Mouse (Mus musculus) thymus, postnatal 0 days (tissue): ENCODE results near the gene 1700025G04Rik. TPM values are rescaled to one million over a fixed set of nuclear protein-coding genes. Genes with fewer than 3 reads are reported as not detected.

Experiments used
- DNase-seq: peaks from one replicate; pipeline ENCODE4 v3.0.0-alpha.2; 2015; ENCODE audit warnings: low spot score
- polyA plus RNA-seq: library from polyadenylated mRNA; unstranded; fragments of >200 nt; fragmentation: Nextera tagmentation; extraction: Ambion mirVana; gene quantifications from 2 replicates; pipeline ENCODE4 v1.2.1, GENCODE M21; 2015

The 1700025G04Rik gene
- polyA plus RNA-seq, 1 experiment from 2014 or later = 26.1 TPM

DNA sequence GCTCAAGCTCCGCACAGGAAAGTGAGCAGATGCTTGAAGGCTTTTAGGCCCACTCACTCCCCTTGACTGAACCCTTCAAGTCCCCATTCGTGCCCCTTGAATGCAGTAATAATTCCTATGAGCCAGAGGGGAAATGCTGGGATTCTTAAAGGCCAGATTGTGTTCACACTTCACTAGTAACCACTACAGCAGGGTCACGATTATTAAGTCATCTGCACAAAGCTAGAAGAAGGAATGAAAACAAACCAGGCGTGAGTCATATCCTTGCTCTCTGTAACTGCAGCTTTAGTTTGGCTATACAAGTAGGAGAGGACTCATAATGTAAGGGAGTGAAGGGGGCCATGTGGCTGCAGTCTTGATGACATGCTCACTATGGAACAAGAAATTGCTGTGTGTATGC lies 182.9 kb downstream of the 1700025G04Rik start:
- no peak for DNase-seq

DNA sequence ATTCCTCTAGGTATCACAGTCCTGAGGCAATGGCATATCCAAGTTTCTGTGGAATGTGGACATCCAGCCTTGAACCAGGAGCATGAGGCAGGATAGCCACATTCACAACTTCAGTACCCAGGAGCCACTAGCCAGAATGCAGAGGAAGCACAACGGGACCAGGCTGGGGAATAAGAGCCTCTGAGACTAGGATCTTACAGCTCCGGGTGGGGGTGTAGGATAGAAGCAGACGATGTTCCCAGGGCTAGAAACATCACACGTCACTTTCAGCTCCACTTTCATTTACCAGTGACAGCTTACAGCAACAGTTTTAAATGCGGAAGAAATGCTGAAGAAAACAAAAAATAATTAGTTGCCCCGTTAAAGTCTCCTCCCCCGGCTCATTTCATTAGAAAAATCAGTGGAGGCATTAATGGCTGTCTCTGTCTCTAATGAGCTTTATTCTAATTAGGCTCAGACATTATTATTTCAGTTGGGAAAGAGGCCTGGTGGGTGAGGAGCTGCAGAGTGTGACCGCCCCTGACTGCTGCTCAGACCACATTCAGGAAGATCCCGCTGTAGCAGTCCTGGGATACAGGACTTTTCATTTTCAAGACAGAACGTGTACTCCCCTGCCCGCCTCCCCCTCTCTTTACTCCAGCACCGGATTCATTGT lies 189.1 kb downstream of the 1700025G04Rik start:
- DNase-seq = no peak

DNA sequence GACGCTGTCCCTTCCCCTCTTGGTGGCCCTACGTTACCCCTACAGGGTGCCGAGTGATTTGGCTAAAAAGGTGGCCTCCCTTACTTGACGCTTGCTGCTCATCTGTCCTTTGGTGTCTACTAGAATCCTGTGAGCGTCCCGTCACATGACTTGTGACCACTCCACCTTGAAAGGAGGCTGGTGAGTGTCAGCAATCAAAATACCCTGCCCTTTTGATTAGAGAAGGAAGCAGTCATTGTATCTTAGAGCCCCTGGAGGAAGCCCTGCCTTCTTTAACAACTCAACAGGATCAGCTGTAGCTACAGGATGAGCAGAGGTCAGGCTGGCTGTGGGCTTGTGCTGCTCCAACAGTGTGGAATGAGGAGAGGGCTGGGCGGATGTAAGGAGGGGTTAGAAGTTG lies 190.0 kb downstream of the 1700025G04Rik start:
- DNase-seq = no peak

DNA sequence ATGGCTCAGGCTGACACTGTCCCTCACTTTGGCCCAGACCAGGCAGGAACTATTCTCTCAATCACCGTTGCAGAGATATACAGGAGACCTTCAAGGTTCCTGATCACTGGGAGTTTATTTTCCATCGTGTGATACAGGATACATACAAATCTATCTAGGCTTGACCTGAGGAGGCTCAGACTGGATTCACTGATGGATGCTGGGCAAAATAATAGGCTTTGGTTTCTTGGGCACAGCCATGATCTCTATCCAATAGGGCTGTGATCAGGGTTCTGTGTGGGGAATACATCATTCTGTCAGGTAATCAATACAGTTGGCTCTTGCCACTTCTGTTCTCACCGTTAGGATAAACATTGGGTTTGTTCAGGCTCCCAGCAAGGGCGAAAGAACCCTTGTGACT lies 194.5 kb downstream of the 1700025G04Rik start:
- no peak for DNase-seq

DNA sequence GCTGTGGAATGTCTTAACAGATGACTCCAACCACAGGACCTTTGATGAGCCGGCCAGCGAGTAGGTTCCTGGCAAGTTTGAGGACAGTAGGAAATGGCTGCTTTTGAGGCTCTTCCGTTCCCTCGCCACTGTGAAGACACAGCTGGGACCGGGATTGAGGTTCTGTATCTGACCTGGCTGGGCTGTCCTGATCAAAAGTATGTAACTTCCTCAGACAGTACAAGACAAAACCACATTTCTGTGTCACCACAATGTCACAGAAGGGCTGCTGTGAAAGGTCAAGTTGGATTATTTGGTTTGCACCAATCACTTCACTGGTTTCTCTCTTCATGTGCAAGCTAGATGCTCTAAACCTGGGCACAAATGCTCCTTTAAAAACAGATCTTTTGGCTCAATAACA lies 195.9 kb downstream of the 1700025G04Rik start:
- DNase-seq = peak; percentile 23

DNA sequence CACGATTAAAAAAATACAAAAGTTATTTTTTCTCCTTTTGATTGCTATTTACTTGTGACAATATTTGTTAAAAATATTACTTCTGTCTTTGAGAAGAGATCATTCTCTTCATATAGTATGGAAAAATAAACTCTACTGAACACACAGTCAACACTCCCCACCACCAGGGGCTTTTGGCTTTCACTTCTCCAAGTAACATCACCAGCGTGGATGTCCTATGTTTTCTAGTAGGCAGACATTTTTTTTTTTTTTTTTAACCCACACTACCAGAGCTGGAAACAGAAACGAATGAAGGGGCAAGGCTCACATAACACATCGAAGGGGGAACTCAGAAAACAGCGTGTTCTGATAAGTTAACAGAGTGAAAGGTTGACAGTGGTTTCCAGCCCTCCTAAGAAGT lies 197.9 kb downstream of the 1700025G04Rik start:
- no peak for DNase-seq

DNA sequence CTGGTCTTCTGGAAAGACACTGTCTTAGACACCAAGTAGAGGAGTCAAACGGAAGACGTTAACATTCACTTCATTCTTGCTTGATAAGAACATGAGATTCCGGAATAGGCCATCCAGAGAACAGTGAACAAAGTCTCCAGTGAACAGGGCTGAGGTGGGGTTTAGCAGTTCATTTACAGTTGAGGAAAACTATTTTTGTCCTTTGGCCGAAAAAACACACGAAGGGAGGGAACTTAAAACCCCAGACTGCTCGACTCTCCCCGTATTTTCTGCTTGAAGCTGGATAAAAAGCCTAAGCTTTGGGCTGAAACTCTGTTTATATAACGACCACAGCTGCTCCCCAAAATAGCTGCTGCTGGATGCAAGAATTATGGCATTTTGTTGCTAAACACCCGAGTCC lies 198.7 kb downstream of the 1700025G04Rik start:
- no peak for DNase-seq

DNA sequence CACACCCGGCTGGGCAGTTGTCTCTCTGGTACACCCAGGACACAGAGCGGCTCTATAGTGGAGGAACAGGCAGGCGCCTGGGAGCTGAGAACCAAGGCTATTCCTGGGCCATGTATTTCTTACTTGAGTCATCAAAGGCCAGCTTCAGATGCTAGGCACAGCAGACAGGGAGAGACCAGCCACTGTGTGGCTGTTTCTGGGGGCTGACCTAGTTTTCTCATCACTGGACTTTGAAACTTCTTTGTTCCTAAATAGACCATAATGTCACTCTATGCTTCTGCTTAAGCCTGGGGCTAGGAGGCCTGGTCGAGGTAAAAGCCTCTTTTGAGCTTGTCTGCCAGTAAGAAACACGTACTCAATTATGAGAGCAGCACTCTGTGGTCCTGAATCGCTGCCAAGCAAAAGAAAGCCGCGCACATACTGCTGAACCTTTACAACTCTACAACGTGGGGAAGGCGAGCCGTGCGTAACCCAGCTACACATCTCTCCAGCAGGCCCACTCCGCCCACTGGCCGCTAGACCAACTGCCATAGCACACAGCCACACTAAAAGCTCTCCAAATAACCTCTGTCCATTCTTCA lies 199.8 kb downstream of the 1700025G04Rik start:
- no peak for DNase-seq

DNA sequence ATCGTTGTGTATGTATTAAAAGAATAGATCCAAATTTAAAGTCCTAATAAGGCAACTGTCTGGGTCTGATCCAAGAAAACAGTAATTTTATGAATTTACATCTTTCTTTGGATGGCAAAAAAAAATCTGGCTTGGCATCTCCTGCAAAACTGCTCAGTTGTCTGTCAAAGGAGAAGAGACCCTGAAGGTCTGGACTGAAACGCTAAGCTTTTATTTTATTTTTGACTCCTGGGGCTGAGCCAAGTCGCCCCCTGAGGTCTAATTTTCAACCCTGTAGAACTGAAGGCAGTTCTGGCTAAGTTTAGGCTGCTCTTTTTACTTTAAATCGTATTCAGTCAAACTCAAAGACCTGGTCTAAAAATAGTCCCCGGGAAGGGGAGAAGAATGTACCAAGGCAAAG lies 202.3 kb downstream of the 1700025G04Rik start:
- no peak for DNase-seq

DNA sequence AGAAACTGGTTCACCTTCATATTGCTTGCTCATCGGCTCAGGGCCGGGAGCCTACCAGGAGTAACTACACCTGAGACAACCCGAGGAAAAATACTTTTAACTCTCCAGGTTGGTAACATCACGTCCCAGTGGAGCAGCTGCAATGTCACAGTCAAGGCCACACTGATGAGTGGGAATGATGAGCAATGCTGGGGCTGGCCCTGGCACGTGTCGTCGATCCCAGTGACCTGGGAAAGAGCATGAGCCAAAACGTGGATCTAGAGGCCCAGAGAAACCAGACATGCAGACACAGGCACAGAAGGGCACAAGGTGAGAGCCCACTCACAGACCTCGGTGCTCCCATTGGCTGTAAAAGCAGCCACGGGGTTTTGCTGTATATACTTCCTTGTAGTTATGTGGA lies 202.8 kb downstream of the 1700025G04Rik start:
- no peak for DNase-seq

DNA sequence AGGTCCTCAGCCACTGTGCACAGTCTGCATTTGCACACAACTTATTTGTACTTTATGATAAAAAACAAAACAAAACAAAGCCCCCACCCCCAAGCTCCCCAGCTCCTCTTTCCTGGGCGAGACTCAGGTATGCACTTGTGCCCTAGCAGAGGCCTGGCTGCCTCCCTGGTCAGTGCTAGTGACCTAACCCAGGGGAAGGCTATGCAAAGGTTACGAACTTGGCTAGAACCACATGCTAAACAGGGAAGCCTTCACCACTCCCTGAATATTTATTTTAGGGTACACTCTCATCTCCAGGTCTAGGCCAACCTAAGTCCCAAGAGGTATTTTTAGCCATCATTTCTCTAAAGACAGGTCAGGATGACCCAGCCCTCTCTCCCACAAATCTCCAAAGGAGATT lies 203.8 kb downstream of the 1700025G04Rik start:
- no peak for DNase-seq

DNA sequence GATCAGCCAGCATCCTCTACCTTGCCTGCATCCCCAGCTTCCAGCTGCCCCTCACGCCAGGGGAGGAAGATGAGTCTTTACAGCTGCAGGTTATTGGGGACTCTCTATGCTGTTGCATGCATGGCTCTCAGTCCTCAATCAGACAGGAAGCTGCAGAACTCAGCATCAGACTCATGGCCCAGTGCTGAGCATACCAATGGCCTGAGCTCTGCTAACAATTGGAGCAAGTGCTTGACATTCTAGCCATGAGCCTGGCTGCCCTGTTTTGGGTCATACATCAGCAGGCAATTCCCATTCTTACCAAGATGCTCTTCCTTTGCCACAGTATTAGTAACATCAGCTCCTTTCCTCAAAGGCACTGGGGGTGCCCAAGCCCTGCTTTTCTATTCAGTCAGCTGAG lies 208.7 kb downstream of the 1700025G04Rik start:
- no peak for DNase-seq

DNA sequence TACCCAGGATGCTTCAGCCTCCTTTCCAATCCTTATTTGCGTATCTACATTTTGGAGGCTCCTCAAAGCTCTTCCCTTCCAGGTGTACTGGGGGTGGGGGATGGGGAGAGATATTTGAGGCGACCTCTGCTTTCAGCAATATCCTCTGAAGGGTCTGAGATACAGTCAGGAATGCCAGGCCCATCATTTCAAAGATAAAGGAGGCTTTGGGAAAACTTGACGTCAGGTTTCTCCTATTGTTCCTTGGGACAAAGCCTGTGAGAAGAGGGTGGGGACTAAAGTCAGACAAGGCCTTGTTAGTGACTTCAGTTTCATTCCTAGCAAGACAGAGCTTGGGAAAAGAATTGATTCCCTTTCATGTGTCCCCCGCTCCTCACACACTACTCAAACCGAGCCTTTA lies 209.2 kb downstream of the 1700025G04Rik start:
- DNase-seq = no peak

DNA sequence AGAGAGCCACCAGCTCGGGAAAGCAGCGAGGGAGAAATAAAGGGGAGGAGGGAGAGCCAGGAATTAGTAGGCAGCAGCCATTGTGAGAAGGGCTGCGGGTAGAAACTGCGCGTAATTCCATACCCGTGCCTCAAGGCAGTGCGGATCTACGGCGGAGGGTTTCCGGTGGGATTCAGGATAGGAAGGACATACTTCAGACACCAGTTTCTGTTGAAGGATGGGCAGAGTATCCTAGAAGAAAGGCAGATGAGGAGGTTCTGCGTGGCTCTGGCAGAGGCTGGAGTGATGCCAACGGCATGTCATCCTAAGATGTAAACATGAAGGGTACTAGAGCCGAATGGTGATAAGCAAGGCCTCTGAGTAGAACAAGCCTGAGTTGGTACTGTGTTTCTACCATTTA lies 210.0 kb downstream of the 1700025G04Rik start:
- no peak for DNase-seq

DNA sequence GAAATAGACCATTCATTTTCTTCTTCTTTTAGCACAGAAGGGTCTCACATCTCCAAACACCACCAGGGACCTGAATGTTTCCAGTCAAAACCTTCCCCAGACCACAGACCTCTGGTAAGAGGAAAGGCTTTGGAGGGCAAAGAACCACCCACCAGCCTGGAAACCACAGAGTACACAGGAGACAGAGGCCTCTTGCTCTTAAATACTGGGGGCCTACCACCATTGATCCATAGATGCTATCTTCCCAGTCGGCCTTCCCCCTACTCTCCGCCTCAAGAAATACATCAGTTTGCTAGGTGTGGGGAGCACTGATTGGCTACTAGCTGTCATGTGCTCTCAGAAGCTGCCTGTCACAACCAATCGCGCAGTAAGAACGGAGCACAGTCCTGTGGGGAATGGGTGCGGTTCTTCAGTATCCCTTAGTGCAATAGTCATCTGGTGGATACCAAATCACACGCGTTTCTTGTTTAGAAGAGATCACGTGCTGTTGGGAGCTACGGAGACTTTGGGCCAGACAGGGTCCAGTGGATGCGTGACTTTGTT lies 210.5 kb downstream of the 1700025G04Rik start:
- no peak for DNase-seq

DNA sequence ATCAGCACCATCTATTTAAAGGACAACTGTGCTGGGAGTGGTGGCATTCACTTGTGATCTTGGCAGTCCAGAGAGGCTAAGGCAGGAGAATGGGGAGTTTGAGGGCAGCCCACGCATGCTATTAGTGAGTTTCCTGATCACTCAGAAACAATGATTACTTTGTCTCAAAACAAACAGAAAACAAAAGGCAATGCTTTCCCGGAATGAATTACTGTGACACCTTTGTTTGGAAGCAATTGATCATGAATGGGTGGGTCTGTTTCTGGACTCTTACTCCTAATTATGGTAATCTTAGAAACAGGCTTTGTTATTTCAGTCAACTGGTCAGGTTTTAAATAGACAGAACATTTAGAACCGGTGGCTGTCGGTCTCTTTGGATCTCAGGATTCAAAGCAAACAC lies 211.5 kb downstream of the 1700025G04Rik start:
- DNase-seq = no peak

DNA sequence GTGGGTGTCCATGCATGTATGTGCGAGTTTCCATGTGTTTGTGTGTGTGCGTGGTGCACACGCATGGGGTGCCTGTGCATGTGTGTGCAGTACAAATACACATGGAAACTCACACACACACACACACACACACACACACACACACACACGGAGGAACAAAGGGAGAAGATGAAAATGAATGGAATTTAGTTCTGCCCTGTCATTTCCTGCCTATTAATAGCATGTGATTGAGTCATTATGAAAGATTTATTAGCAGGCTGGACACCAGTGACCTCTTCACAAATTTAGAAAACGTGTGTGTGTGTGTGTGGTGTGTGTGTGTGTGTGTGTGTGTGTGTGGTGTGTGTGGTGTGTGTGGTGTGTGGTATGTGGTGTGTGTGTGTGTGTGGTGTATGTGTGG lies 217.0 kb downstream of the 1700025G04Rik start:
- DNase-seq = no peak

DNA sequence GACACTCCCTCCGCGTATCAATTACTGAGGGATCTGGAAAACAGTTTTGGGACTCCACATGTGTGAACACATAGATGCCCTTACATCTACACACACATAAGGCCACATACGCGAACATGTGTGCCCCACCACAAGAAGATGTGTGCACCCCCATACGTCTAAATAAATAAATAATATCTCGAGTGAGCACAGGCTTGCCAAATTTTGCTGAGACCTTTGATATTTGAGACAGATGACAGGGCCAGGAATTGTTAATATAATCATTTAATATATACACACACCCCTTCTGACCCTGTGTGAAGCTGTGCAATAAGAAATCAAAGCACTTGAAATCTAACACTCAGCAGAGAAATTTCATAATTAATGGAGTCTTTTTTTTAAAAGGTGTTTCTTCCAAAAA lies 225.6 kb downstream of the 1700025G04Rik start:
- DNase-seq = no peak

DNA sequence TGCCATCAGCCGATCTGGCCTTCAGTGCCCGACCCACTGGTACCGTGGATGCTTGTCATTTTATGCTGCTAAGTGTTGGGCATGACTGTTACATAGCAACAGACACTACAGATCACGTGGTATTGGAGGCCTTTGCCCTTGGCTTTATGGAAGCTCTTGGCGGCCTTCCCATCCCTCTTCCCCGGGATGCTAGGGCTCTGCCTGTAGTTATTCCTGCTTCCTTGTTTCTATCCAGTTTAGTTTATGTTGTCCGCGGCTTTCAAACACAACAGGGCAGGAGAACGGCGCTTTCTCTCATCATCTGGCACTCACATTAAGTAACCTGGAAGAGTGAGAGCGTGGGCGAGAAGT lies 226.2 kb downstream of the 1700025G04Rik start:
- no peak for DNase-seq

DNA sequence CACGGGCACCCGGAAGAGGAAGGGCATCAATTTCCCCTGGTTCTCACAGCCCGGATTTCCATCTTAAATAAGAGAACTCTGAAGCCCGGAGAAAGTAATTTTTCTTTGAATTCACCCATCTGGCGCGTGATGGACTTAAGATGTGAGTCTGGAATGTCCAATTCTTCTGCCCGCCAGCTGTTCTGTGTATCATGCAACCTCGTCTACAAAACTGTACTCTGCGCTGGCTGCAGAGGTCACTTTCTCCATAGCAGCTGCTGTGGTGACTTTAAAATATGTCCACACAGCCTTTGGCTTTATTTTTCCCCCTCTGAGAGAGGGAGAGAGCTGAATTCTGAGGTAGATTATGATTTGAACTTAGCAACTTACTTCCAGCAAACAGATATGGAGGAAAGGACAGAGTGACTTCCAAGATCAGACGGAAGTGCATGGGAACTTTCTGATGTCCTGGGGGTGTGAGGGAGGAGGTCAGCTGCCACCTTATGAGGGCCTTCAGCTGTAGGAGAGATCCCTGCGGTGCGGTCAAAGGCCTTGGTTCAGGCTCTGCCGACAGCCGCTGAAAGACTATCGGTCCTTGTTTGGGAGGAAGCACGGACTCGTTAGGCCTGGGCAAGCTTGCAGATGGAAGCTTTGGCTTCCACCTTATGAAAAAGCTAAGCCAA lies 226.7 kb downstream of the 1700025G04Rik start:
- DNase-seq = no peak

DNA sequence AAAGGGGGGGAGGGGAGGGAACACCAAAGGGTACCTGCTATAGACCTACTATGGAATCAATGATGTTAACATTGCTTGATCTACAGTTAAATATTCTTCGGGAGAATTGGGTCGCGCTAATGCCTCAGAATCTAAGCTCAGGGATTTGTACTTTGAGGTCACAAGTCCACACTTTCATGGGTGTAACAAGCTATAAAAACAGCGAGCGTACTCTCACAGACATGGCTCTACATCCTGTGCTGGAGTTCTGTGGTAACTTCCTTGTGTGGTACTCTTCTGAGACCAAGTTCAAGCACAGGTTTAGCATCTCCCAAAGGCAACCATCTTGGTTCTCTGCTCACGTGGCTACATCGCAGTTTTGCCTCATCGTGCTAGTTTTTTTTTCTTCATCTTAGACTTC lies 227.8 kb downstream of the 1700025G04Rik start:
- DNase-seq = no peak

DNA sequence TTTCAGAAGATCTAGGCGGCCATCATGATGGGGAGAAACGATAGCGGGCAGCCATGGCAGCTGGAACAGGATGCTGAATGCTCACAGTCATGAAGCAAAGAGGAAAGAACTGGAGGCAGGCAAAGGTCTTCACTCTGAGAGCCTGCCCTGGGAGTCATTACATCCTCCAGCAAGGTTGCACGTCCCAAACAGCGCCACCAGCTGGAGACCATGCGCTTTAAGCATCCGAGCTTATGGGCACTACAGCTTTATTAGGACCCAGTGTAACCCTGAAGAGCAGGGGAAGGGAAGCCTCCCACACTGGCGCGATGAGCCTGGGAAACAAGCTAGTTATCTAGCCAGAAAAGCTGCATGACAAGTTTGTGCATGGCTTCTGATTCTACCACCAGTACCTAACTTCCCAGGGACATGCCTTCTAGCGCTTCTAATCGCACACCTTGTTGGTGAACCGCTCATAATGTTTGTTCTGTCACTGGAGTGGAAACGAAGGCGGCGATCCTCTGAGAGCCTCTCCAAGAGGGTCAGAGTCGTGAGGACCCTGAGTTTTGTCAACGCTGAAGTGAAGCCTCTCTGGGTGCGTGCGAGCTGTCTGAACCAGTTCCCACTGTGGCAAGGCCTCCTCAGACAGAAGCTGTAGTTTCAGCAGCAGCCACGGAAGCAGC lies 228.5 kb downstream of the 1700025G04Rik start:
- no peak for DNase-seq
